Mouse (Mus musculus) adipocyte (in vitro differentiated cells): Measurements from ENCODE around the gene Btnl9.
"Not testable (repeated sequence)": the region's sequence is repeated elsewhere in the genome, so short reads cannot be mapped to it uniquely, and the experiment has no call there.

Experiments
- DNase-seq: peaks from one replicate; pipeline ENCODE4 v3.0.0-alpha.2; 2016; ENCODE audit warnings: low spot score

Btnl9 gene

DNA sequence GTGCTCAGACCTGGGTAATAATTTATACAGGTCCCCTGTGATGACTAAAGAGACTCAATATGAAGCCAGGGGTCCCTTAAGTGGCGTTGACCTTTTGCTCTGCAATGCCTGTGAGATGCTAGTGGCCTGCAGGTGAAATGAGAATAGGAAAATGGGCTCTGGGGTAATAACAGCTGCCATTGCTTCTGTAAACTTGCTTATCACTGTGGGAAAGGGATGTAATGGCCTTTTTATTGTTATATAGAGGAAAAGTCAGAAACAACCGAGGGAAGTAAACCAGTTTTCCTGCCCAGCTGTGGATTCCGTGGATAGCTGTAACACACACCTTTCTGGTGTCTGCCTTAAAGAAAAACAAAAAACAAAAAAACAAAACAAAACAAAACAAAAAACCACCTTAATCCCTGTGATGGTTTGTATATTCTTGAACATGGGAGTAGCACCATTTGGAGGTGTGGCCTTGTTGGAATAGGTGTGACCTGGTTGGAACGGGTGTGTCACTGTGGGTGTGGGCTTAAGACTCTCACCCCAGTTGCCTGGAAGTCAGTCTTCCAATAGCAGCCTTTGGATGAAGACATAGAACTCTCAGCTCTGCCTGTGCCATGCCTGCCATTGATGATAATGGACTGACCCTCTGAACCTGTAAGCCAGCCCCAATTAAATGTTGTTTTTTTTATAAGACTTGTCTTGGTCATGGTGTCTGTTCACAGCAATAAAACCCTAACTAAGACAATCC lies 10.7 kb downstream of the Btnl9 start:
- not testable (repeated sequence) for DNase-seq

GRCm38 (mm10) chr11:49175345-49175744 lies 11.6 kb downstream of the Btnl9 start:
- DNase-seq, result no peak

- DNase-seq, result no peak
Observed at GRCm38 (mm10) chr11:49170576-49170975, 16.4 kb downstream of the Btnl9 start.

DNA sequence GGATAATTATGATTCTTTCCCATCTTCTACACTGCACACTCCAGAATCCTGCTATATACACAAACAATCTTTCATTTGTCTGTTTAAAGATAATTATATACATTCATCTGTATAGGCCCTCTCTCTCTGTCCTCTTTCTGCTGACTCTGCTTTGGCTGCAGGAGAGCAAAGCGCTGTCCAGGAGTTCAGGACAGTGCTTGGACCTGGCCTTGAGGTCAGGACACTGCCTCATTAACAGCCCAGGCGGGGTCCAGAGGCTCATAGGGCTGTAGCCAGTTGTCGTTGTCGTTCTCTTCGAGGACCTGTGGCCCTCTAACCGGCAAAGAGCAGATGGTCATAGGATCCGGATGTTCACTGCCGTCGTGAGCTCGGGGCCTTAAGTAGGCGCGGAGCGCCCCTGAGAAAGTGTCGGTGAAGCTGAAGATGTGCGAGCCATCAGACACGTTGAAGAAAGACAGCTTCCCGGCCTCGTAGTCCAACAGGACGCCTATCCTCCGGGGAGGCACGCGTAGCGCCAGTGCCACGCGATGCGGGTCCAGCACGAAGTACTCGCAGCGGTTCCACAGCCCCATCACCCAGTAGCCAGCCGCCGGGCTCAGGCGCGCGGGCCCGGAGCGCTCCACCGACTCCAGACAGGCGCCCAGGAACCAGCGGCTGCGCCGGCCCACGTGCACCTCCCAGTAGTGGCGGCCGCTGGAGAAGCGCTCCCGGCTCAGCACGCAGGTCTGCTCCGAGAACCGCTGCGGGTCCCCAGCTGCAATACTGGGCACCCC lies 17.9 kb downstream of the Btnl9 start:
- no peak for DNase-seq

DNA sequence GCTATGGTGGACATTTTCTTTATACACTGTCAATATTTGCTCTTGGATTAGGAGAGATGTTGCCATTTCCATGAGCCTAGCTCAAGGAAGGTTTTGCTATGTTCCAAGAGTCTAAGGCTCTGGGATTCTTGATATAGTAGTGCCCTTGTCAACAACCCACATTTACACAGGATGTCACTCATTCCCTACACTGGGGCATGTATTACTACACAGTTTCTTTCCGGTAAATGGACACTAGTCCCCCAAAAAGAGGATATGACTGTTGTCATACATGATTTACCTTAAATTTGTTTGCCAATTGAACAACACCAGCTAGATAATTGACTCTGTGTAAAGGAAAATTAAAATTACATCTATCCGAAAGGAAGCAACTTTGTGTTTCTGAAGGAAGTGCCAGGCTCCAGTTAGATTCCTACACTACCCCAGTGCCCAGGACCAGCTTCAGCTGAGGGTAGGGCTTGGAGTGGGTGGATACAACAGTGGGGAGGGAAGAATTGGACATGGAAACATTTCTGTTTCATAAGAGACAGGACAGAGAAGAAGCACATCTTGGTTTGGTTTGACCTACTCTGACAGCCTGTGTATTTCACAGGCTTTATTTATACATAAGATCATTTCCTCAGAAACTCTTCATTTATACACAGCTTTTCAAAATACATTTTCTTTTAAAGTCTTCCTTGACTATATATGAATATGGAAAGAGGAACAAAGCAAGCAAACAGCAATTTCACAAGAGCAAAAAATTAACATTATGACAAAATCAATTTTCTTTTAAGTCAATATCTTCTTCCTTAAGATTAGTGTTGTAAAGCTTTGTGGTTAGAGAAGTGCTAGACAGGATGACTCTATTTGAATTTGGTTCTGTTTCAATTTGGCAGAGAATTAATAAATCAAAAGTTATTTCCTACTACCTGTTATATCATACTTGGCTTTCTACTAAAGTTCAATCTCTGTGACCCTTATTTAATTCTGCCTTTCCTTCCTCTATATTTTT lies 29.8 kb downstream of the Btnl9 start:
- DNase-seq, result no peak

- no peak for DNase-seq
Observed at GRCm38 (mm10) chr11:49154077-49154476, 32.9 kb downstream of the Btnl9 start, which contains the start of gene Olfr1394. Olfr1394 (plus strand) TSS chr11:49154377.

DNA sequence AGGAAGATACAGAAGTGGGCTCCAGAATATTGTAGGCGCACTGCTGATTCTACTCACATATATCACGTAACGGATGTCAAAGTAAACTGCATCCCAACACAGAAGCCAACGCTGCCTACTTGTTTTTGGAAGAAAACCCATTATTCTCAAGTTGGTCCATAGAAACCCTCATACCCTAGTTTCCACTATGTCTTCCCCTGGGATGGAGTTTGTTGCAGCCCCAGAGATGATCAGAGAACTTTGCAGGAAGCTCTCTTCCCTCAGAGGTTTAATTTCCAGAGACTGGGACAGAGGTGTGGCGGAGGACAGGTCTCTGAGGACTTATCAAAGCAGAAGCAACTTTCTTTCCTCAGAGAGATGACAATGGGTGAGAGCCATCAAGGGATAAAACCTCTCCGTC lies 45.0 kb downstream of the Btnl9 start, which contains the start of gene Olfr1395:
Gene Olfr1395 (plus strand): TSS at position 301 of the 400 bp plus-strand sequence.
- DNase-seq, result no peak

DNA sequence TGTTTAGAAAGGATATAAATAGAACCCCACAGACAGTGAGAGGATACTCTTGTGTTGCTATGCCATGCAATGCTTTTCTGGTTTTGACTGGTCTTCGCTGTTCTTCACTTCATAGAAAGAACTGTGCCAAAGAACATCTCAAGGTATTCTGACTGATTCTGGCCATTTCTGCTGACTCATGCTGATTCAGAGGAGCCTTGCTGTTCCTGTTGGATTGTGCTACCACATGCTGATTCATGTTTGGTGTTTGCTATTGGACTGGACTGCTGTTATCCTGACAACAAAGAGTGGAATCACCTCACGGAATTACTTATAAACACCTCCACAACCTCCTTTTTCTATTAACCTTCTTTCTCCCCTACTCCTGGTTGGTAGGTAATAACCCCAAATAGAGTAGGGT lies 62.8 kb downstream of the Btnl9 start:
- DNase-seq, result no peak

GRCm38 (mm10) chr11:49119635-49120034 lies 67.3 kb downstream of the Btnl9 start:
- DNase-seq, result no peak
